Mouse (Mus musculus) heart, embryonic 13.5 days (tissue): ENCODE data around the gene Chd9. TPM values are rescaled to one million over a fixed set of nuclear protein-coding genes. Genes with fewer than 3 reads are reported as not detected.

ENCODE experiments used
- ATAC-seq: fragments of 200-750 bp; cut with Nextera tagmentation; 2 replicates; pipeline ENCODE4 v1.8.0; 2017; ENCODE audit warnings: moderate TSS enrichment; ENCODE audit not compliant: insufficient number of reproducible peaks, low FRiP score, low TSS enrichment; ENCODE audit errors: extremely low read depth
- H3K27ac ChIP-seq: fragments of 300-500 bp; sonication (generic); replicated peaks from 2 replicates; pipeline ENCODE4 v1.5.1; 2015; ENCODE audit warnings: moderate library complexity, mild to moderate bottlenecking, inconsistent platforms
- H3K27me3 ChIP-seq: fragments of 300-500 bp; sonication (generic); replicated peaks from 2 replicates; pipeline ENCODE4 v1.6.1; 2015; ENCODE audit warnings: mild to moderate bottlenecking, inconsistent platforms
- H3K36me3 ChIP-seq: fragments of 300-500 bp; sonication (generic); 2 replicates; pipeline ENCODE4 v1.6.1; 2015; ENCODE audit warnings: mild to moderate bottlenecking, inconsistent platforms
- H3K4me1 ChIP-seq: fragments of 300-500 bp; sonication (generic); 2 replicates; pipeline ENCODE4 v1.6.1; 2015; ENCODE audit warnings: inconsistent platforms
- H3K4me2 ChIP-seq: fragments of 300-500 bp; sonication (generic); 2 replicates; pipeline ENCODE4 v1.6.1; 2015; ENCODE audit warnings: inconsistent platforms, mild to moderate bottlenecking, moderate library complexity
- H3K4me3 ChIP-seq: fragments of 300-500 bp; sonication (generic); 2 replicates; pipeline ENCODE4 v1.5.1; 2015; ENCODE audit warnings: moderate library complexity, mild to moderate bottlenecking, inconsistent platforms
- H3K9ac ChIP-seq: fragments of 300-500 bp; sonication (generic); 2 replicates; pipeline ENCODE4 v1.6.1; 2015; ENCODE audit warnings: inconsistent platforms, mild to moderate bottlenecking, moderate library complexity
- H3K9me3 ChIP-seq: fragments of 300-500 bp; sonication (generic); 2 replicates; pipeline ENCODE4 v1.6.1; 2016; ENCODE audit warnings: inconsistent platforms
- WGBS: fragments of 180-500 bp; shearing (Covaris S2); methylation state at CpG from one replicate; pipeline ENCODE4 v1.1.7; 2015; ENCODE audit warnings: mixed read lengths; 5-methylcytosine and 5-hydroxymethylcytosine counted together
- polyA plus RNA-seq: library from polyadenylated mRNA; unstranded; fragments of >200 nt; fragmentation: Nextera tagmentation; extraction: Ambion mirVana; gene quantifications from 2 replicates; pipeline ENCODE4 v1.2.1, GENCODE M21; 2015

Gene Chd9
- polyA plus RNA-seq, 1 experiment from 2014 or later = 42.3 TPM

DNA sequence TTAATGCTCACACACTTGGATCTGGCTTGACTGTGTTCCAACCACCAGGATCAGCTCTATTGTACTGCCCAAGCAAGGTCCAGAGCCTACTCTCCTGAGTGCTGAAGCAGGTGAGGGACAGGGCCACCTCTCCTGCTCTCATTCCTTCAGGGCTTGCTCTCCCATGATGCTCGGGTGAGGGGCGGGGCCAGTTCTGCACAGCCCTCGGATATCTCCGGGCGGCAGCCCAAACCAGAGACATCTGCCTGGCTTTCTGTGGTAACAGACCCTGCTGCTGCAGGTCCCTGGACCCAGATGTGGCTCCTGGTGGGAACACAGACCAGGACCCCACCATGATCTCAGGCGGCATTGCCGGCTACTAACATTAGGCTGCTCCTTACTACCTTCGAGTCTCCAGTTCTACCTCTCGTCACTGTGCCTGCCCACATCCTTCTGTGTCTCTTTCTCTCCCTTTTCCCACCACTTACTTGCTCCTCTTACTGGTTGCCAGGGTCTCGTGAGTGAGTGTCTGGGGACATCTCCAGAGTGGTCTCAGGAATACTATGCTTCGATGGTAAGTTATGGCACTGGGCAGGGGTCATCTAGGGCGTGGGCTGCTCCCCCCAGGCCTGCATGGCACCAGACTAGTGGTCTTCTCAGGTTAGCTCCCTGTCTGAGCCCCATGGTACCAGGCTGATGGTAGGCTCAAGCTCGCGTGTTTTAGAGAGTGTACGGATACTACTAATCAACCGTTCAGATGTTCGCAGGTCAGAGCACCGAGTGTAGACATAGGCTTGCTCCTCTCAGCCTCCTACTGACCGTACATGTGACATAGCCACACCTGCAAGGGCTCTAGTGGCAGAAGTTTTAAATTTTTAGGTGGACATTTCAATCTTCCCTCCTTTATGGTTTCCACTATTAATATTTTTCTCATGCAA lies 232.7 kb downstream of the Chd9 start:
- Histone ChIP-seq H3K9me3 (no peaks in the 10 kb centered on the region), H3K4me2 (peak overlapping the region; percentile 42), H3K4me3 (0 out of 2 replicates have a peak overlapping the region, but pooled peaks have one; percentile 14), H3K4me1 (peaks cover 17% of the 10 kb centered on the region), H3K27ac (no peak overlapping the region), H3K9ac (0 out of 2 replicates have a peak overlapping the region, but pooled peaks have one; percentile 12), H3K36me3 (peaks cover 11% of the 10 kb centered on the region), H3K27me3 (no peaks in the 10 kb centered on the region)
- 69% methylated on average over 19 of the region's 19 CpGs for WGBS
- no peak for ATAC-seq

DNA sequence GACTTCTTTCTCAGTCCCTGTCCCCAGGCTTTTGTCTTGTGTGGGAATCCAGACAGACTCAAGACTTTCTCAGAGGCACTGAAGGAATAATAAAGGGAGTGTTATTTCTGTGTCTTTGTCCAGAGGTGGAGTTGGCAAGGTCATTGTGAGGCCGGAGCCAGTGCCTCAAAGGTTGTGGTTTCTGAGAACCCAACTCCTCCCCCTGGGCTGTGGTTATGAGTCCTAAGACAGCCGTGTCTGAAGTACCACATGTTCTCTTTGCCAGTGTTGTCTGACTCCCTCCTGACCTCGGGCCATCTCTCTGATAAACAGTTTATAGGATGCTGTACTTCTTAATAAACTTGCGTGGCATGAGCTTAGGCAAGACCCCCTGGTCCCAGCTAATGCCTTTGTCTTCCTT lies 237.0 kb downstream of the Chd9 start:
- Histone ChIP-seq H3K36me3 (no peaks in the 10 kb centered on the region), H3K27me3 (no peaks in the 10 kb centered on the region), H3K4me3 (no peak overlapping the region), H3K9me3 (no peaks in the 10 kb centered on the region), H3K4me1 (peaks cover 24% of the 10 kb centered on the region), H3K27ac (no peak overlapping the region), H3K9ac (no peak overlapping the region), H3K4me2 (no peak overlapping the region)
- 52% methylated on average over 4 of the region's 4 CpGs for WGBS
- ATAC-seq = no peak

DNA sequence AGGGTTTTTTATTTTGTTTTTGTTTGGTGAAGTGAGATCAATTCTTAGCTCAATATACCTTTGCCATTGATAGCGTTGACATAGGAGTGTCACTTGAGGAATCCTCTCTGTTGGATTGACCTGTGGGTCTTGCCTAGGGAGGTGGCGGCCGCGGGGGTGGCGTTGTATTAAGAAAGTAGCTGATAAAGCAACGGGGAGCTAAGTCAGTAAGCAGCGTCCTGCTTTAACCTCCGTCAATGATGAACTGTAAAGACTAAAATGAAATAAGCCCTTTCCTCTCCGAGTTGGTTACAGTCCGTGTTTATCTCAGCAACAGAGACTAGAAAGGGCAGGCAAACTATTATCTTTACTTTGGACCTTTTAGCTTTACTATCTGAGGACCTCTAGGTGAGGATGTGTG lies 241.3 kb downstream of the Chd9 start:
- H3K9ac ChIP-seq = peak overlapping the region; percentile 87
- 0 out of 2 replicates have a peak overlapping the region, but pooled peaks have one; percentile 28 for H3K27ac ChIP-seq
- 10% methylated on average over 10 of the region's 10 CpGs for WGBS
- peak overlapping the region; percentile 83 for H3K4me3 ChIP-seq
- no peaks in the 10 kb centered on the region for H3K9me3 ChIP-seq
- peak overlapping the region; percentile 85 for H3K4me2 ChIP-seq
- no peak for ATAC-seq
- peaks cover 28% of the 10 kb centered on the region for H3K4me1 ChIP-seq
- H3K27me3 ChIP-seq = no peaks in the 10 kb centered on the region
- 0 out of 2 replicates have a peak, but pooled peaks cover 7% of the 10 kb centered on the region for H3K36me3 ChIP-seq

DNA sequence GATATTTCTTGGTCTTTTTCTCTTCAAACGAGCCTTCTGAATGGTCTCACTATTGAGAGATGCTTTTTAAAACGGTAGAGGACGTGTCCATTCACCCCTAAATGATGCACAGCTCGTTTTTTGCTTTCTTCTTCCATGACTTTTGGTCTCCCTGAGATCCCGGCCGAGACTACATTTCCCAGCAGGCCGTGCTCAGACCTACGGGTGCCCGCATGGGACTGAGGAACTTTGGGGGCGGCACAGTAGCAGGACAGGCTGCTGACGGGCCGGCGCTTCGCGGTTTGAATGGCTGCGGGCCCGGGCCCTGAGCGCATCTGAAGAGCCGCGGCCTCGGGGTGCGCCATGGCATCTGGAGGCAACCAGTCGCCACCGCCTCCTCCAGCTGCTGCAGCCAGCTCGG lies 241.7 kb downstream of the Chd9 start, which contains the start of gene Rbl2:
Gene Rbl2 (plus strand): TSS at position 224 of the 400 bp plus-strand sequence.
- under 1% methylated on average over 25 of the region's 25 CpGs for WGBS
- peak within 1 kb of the TSS; percentile 85 for H3K4me2 ChIP-seq
- peak within 1 kb of the TSS; percentile 82 for H3K27ac ChIP-seq

DNA sequence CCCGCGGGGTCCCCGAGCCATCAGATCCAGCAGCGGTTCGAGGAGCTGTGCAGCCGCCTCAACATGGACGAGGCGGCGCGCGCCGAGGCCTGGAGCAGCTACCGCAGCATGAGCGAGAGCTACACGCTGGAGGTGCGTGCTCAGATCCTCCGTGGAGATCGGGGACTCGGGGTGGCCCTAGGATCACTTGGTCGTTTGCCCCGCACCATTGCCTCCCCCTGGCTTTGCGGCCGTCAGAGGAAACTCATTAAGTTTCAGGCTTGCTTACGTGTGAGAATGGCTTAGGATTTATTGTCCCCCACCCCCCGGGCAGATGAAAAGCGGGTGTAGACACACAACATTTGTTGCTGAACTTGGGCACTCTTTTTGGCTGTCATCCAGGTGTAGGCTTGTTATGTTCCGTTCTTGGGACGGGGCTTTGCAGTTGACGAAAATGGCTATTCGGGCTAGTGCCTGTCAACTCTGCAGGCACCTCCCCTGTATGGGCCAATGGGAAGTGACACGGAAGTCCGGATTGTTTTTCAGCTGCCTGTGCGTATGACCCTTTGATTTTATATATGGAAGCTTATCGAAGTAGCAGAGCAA lies 242.2 kb downstream of the Chd9 start:
- Histone ChIP-seq H3K27me3 (no peaks in the 10 kb centered on the region), H3K4me1 (peaks cover 28% of the 10 kb centered on the region), H3K36me3 (peaks cover 12% of the 10 kb centered on the region; the same call in 1 of the 2 replicates), H3K9ac (peak overlapping the region; percentile 87), H3K4me2 (peak overlapping the region; percentile 85), H3K9me3 (no peaks in the 10 kb centered on the region), H3K27ac (peak overlapping the region; percentile 82), H3K4me3 (peak overlapping the region; percentile 83)
- WGBS = under 1% methylated on average over 34 of the region's 34 CpGs
- ATAC-seq = peak; percentile 60

More for the DNA sequence above, 241.7 kb downstream of the Chd9 start, which contains the start of gene Rbl2:
- ATAC-seq = peak; percentile 93
- Histone ChIP-seq H3K27me3 (no peaks in the 10 kb centered on the region), H3K4me1 (peaks cover 28% of the 10 kb centered on the region), H3K36me3 (peaks cover 11% of the 10 kb centered on the region; the same call in 1 of the 2 replicates), H3K9ac (peak within 1 kb of the TSS; percentile 87), H3K9me3 (no peaks in the 10 kb centered on the region), H3K4me3 (peak within 1 kb of the TSS; percentile 83)

DNA sequence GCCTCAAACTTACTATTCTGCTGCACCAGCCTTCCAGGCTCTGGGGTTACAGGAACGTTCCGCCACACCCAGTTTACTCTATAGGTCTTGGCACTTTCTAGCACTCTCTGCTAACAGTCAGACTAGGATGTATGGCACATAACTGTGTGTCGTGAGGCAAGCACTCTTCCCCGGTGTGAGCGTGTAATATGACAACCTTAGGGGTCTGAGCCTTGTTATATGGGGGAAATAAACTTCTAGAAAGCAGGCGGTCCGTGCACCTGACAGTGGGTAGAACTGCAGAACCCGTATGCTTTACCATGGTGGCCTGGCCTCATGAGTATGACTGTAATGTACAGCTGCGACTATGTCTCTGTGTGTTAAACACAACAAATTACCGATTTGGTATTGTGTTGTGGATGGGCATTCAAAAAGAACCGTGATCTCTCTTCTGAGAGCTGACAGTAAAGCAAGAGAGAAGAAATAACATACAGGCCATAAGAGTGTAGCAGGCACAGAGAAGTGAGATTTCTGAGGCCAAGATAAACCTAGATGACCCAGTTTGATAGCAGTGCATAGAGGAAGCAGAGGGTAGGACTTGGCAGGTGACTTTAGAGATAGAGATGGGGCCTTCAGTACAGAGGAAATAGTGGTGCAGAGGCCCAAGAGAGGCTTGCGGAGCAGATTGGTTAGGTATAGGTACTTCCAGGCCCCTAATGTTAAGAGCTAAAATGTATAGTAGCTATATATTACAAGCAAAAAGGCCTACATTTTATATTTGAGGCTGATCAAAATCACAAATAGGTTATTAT lies 249.1 kb downstream of the Chd9 start:
- Histone ChIP-seq H3K9me3 (no peaks in the 10 kb centered on the region), H3K36me3 (peaks cover 53% of the 10 kb centered on the region), H3K4me1 (no peaks in the 10 kb centered on the region), H3K27ac (no peak overlapping the region), H3K4me3 (no peak overlapping the region), H3K4me2 (no peak overlapping the region), H3K9ac (no peak overlapping the region), H3K27me3 (no peaks in the 10 kb centered on the region)
- no peak for ATAC-seq
- 86% methylated on average over 12 of the region's 12 CpGs for WGBS

DNA sequence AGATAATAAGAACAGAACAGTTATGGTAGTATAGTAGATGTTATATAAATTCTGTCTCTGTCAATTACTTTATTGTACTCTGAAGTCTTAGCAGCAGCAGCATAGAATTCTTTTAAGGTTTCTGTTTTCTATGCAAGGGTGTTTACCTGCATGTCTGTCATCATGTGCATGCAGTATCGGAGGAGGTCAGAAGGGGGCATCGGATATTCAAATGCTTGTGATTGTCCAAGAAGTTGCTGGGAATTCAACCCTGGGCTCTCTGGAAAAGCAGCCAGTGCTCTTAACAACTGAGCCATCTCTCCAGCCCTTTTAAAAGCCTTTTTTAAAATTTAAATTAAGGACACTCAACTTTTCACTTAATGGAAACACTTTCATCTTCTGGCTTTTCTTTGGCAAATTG lies 251.5 kb downstream of the Chd9 start:
- Histone ChIP-seq H3K4me3 (no peak overlapping the region), H3K4me2 (no peak overlapping the region), H3K9ac (no peak overlapping the region), H3K27ac (no peak overlapping the region), H3K4me1 (no peaks in the 10 kb centered on the region), H3K27me3 (no peaks in the 10 kb centered on the region), H3K36me3 (peaks cover 62% of the 10 kb centered on the region), H3K9me3 (no peaks in the 10 kb centered on the region)
- no peak for ATAC-seq
- 88% methylated on average over 2 of the region's 2 CpGs for WGBS

DNA sequence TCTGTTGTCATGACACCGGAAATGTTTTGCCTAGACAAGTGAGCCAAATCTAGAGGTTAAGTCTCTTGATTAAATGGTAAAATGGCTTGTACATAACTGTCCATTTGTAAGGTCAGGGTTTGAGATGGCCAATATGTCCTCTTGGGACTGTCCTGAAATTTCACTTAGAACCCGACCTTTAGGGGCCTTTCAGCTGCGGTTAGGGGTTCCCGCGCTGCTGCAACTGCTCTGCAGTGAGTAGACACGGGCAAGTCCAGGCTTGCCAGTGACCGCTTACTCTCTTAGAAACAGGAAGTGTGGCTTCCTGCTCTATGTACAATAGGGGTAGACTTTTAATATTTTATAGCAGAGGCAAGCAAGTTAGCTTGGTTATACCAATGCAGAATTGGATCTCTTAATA lies 253.8 kb downstream of the Chd9 start:
- no peak overlapping the region for H3K4me3 ChIP-seq
- H3K36me3 ChIP-seq = peaks cover 75% of the 10 kb centered on the region
- H3K27ac ChIP-seq = no peak overlapping the region
- H3K4me1 ChIP-seq = no peaks in the 10 kb centered on the region
- H3K9me3 ChIP-seq = no peaks in the 10 kb centered on the region
- H3K27me3 ChIP-seq = no peaks in the 10 kb centered on the region
- WGBS = 73% methylated on average over 7 of the region's 7 CpGs
- no peak for ATAC-seq
- H3K9ac ChIP-seq = no peak overlapping the region
- H3K4me2 ChIP-seq = no peak overlapping the region

DNA sequence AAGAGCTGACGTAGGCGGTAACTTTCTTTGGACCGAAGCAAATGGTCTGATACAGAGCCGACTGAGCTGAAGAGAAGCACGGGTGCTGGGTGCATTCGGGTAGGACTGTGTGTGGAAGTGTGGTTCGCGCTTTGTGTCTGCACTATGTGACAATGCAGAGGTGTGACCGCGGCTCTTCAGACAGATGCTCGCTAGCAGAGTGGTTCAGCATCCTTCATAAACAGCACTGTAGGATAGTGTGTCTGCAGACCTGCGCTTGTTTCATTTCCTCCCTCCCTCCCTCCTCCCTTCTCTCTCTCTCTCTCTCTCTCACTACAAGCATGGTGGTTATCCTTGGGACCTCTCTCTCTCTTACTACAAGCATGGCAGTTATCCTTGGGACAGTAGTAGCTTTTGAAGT lies 254.3 kb downstream of the Chd9 start:
- ATAC-seq = no peak
- peaks cover 74% of the 10 kb centered on the region for H3K36me3 ChIP-seq
- no peaks in the 10 kb centered on the region for H3K4me1 ChIP-seq
- H3K4me3 ChIP-seq = no peak overlapping the region
- no peak overlapping the region for H3K27ac ChIP-seq
- no peaks in the 10 kb centered on the region for H3K27me3 ChIP-seq
- no peak overlapping the region for H3K9ac ChIP-seq
- no peak overlapping the region for H3K4me2 ChIP-seq
- no peaks in the 10 kb centered on the region for H3K9me3 ChIP-seq
- WGBS = 88% methylated on average over 12 of the region's 12 CpGs

DNA sequence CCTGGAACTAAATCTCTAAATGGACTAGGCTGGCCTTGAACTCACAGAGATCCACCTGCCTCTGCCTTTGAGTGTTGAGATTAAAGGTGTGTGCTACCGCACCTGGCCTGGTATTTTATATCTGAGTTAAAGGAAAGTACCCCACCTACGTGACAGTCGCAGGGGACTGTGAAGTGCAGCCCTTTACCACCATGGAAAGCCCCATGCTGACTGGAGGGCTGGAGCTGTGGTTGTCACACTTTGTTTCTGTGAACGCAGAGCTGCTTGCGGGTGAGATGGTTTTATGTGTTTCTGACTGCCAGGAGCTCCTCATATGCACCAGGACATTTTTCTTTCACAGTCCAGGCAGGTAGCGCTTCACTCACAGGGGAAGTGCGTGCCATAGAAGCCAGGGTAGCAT lies 260.3 kb downstream of the Chd9 start:
- Histone ChIP-seq H3K27me3 (no peaks in the 10 kb centered on the region), H3K4me1 (no peaks in the 10 kb centered on the region), H3K36me3 (peaks cover 89% of the 10 kb centered on the region), H3K9ac (no peak overlapping the region), H3K27ac (no peak overlapping the region), H3K4me3 (no peak overlapping the region), H3K9me3 (no peaks in the 10 kb centered on the region), H3K4me2 (no peak overlapping the region)
- no peak for ATAC-seq
- WGBS = 86% methylated on average over 7 of the region's 7 CpGs

DNA sequence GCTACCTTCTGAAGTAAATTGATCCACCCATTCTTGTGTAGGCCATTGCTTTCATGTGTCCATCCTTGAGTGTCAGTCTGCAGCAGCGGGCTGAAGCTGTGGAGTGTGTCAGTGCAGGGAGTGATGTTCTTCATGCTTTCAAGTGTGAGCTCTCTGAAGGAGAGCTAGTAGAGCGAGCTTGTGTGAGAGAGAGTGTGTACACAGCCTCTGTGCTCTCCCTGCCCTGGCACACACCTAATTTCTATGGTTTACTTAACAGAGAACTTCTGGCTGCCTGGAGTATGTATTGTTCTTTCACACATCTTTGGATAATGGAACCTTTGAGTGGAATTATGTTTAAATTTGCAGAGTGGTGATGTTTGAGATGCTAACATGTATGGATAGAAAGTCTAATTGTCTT lies 261.4 kb downstream of the Chd9 start:
- Histone ChIP-seq H3K4me1 (no peaks in the 10 kb centered on the region), H3K4me3 (no peak overlapping the region), H3K27ac (no peak overlapping the region), H3K36me3 (peaks cover 85% of the 10 kb centered on the region), H3K4me2 (no peak overlapping the region), H3K9ac (no peak overlapping the region), H3K9me3 (no peaks in the 10 kb centered on the region), H3K27me3 (no peaks in the 10 kb centered on the region)
- ATAC-seq = no peak
- WGBS = 89% methylated on average over 2 of the region's 2 CpGs
